Mouse (Mus musculus) E14TG2a.4 (cell line): ENCODE data around the gene Ermp1.

Experiments
- CTCF ChIP-seq: conservative IDR thresholded peaks from 2 replicates; pipeline ENCODE4 v1.5.1; 2014; ENCODE audit warnings: low read length
- POU5F1 ChIP-seq: IDR thresholded peaks from 2 replicates; pipeline ENCODE4 v1.6.1; 2014; ENCODE audit warnings: low read length, borderline replicate concordance

DNA sequence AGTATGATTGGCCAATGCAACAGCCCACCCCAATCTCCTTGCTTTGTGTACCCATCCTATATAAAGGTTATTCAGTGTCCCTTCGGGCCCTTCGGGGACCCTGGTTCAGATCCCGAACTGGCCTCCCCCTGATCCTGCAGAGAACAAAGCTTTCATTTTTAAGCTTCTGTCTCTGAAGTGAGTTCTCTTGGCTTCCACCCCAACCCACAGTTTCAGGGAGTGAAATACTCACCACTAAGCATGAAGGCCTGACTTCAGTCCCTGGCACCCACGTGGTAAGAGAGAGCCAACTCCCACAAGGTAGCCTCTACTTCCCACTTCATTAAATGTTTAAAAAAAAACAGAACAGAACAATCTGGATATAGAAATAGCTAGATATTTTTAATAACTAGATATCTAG, 10.6 kb upstream of the Ermp1 start:
- TF ChIP-seq CTCF: no peak
- TF ChIP-seq POU5F1: no peak
